Mouse (Mus musculus) adrenal gland, postnatal 36 days (tissue): ENCODE measurements around the gene Txndc2. TPM values are rescaled to one million over a fixed set of nuclear protein-coding genes. Genes with fewer than 3 reads are reported as not detected.

Source experiments
- DNase-seq, 2 experiments: peaks; one replicate each; pipeline ENCODE4 v3.0.0; 2021; ENCODE audit warnings: mixed read lengths in 1 of 2
- total RNA-seq, 2 experiments: library from RNA; stranded (reverse); gene quantifications; 2 replicates each; pipeline ENCODE4 v1.2.3; 2021

Txndc2 gene
- total RNA-seq, 2 experiments from 2014 or later: 8.8 to 38.2 TPM

GRCm38 (mm10) chr17:65612391-65613141, 29.4 kb downstream of the Txndc2 start:
- DNase-seq: peak; percentile 62 to 75

- no peak for DNase-seq
These were observed 30.2 kb downstream of the Txndc2 start for GRCm38 (mm10) chr17:65611721-65612120.

DNA sequence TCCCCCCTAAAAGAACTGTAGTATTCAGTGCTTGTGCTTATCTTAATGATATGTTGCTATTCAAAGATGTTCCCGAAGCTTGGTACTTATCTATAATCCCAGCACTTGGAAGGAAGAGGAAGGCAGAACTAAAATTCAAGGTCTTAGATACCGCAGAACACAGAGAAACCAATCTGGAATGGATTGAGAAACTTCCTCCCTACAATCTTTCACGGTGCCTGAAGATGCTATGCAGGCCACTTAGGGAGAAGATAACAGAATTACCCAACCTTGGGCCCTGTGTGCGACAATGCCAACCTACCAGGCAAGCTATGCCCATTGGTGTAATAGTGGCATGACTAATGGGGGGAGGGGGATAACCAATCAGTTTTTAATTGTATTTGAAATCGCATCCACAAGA, 33.2 kb downstream of the Txndc2 start:
- DNase-seq: no peak

- DNase-seq: no peak
These were observed 33.7 kb downstream of the Txndc2 start for GRCm38 (mm10) chr17:65608312-65608687.

DNA sequence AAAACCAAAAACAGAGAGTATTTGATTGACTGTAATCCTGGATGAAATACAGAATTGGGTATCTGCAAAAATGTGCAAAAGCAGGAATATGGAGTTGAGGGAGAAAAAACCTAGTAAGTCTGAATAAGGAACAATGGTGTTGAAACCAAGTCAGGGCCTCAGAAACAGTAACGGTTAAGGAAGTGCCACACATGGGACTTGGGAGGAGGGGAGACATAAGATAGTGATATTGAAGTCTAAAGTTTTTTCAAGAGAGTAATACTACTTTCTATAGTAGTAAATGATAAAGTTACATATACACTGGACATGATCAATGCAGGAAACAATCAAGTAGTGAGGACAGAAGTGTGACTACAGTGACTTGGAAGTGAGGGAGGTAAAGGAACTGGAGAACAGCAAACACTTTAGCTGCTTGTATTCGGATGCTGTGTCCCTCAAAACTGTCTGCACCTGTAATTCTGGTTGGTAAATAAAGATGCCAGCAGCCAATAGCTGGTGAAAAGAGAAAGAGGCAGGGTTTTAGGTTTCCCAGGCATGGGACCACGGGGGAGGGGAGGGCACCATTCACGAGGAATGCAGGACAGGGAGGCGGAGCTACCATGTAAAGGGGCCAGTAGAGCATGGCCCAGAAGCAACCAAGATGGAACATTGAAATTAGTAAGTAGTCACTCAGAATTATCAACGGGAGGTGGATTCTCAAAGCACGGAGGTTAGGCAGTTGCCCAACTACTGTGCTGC, 34.2 kb downstream of the Txndc2 start:
- peak in 1 of 2 experiments; percentile 25 for DNase-seq

GRCm38 (mm10) chr17:65606014-65606413, 36.0 kb downstream of the Txndc2 start:
- DNase-seq: no peak

DNA sequence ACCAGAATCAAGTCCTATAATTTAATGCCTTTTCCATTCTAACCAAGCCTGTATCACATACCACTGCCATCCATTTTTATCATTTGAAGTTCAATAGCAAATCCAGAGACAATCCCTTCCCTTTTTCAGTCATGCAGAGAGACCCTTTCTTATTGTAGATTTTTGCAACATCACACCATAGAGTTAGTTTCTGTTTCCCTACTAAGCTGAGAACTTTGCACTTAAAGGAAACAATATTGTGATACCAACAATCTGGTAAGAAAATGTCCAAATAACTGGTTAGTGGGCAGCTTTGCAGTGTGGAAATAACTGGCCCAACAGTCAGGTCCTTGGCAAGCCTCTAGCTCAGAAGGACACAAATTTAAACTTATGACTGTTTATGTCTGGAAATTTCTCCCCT, 37.1 kb downstream of the Txndc2 start:
- no peak for DNase-seq

GRCm38 (mm10) chr17:65604315-65604714, 37.7 kb downstream of the Txndc2 start:
- no peak for DNase-seq

GRCm38 (mm10) chr17:65597857-65598486, 44.0 kb downstream of the Txndc2 start:
- DNase-seq: no peak

- DNase-seq: no peak
These were observed 47.3 kb downstream of the Txndc2 start for GRCm38 (mm10) chr17:65594687-65595086.

Other genes starting within 250 kb of the Txndc2 start
- not detected for gene Tmem232, start 101.4 kb downstream of the Txndc2 start, total RNA-seq
- 100 to 1,000 TPM; 162 to 182 TPM for gene Vapa, start 28.6 kb downstream of the Txndc2 start, total RNA-seq
- 10 to 100 TPM; 40.9 to 50.1 TPM for gene Rab31, start 130.6 kb upstream of the Txndc2 start, total RNA-seq
- 10 to 100 TPM; 67.6 to 72.7 TPM for gene Ppp4r1, start 140.4 kb upstream of the Txndc2 start, total RNA-seq
- gene Ralbp1, start 243.6 kb upstream of the Txndc2 start, total RNA-seq: 10 to 100 TPM; 41.4 to 61.4 TPM